Mouse (Mus musculus): ENCODE measurements around the gene Mtmr2. TPM values are rescaled to one million over a fixed set of nuclear protein-coding genes. Genes with fewer than 3 reads are reported as not detected.
"Not testable (repeated sequence)": the region's sequence is repeated elsewhere in the genome, so short reads cannot be mapped to it uniquely, and the experiment has no call there.

Gene Mtmr2
- 86.5 and 87.7 TPM in 2 replicates for polyA plus RNA-seq (2015; fragmentation: Nextera tagmentation; extraction: Ambion mirVana)

GRCm38 (mm10) chr9:13748404-13748797, at the start of gene Mtmr2:
Gene Mtmr2, plus strand, starts transcription at chr9:13748410.
- Histone ChIP-seq H3K27ac (peak within 1 kb of the TSS; percentile 96), H3K9me3 (replicated peaks) (no peaks in the 10 kb centered on the region), H3K4me1 (peaks cover 12% of the 10 kb centered on the region; the same call in 1 of the 2 replicates), H3K36me3 (no peaks in the 10 kb centered on the region), H3K9ac (peak within 1 kb of the TSS; percentile 100), H3K27me3 (no peaks in the 10 kb centered on the region), H3K4me2 (peak within 1 kb of the TSS; percentile 61), H3K4me3 (replicated peaks) (peak within 1 kb of the TSS; percentile 96)
- ATAC-seq (replicated peaks; ENCODE audit: low FRiP score), result no peak
- 53% methylated on average over 2 of the region's 2 CpGs for WGBS

GRCm38 (mm10) chr9:13699061-13699780, 49.0 kb upstream of the Mtmr2 start:
- H3K4me1 ChIP-seq, result no peaks in the 10 kb centered on the region
- no peak for ATAC-seq (replicated peaks; ENCODE audit: low FRiP score)
- H3K9ac ChIP-seq, result no peak overlapping the region
- no peak overlapping the region for H3K27ac ChIP-seq
- H3K9me3 ChIP-seq (replicated peaks), result no peaks in the 10 kb centered on the region
- no peak overlapping the region for H3K4me3 ChIP-seq (replicated peaks)
- no peak overlapping the region for H3K4me2 ChIP-seq
- H3K27me3 ChIP-seq, result no peaks in the 10 kb centered on the region
- 42% methylated on average over 14 of the region's 14 CpGs for WGBS
- peaks cover 13% of the 10 kb centered on the region for H3K36me3 ChIP-seq

- H3K4me2 ChIP-seq, result no peak overlapping the region
- H3K27me3 ChIP-seq, result no peaks in the 10 kb centered on the region
- WGBS, result 59% methylated on average over 5 of the region's 5 CpGs
- H3K36me3 ChIP-seq, result peaks cover 13% of the 10 kb centered on the region
- no peaks in the 10 kb centered on the region for H3K4me1 ChIP-seq
- no peaks in the 10 kb centered on the region for H3K9me3 ChIP-seq (replicated peaks)
- no peak overlapping the region for H3K9ac ChIP-seq
- no peak overlapping the region for H3K27ac ChIP-seq
- no peak overlapping the region for H3K4me3 ChIP-seq (replicated peaks)
- ATAC-seq (replicated peaks; ENCODE audit: low FRiP score), result no peak
Measured at GRCm38 (mm10) chr9:13699781-13700116, 48.5 kb upstream of the Mtmr2 start.

- Histone ChIP-seq H3K9ac (no peak overlapping the region), H3K27ac (no peak overlapping the region), H3K4me1 (no peaks in the 10 kb centered on the region), H3K4me3 (replicated peaks) (no peak overlapping the region), H3K36me3 (peaks cover 27% of the 10 kb centered on the region), H3K27me3 (no peaks in the 10 kb centered on the region), H3K4me2 (no peak overlapping the region), H3K9me3 (replicated peaks) (no peaks in the 10 kb centered on the region)
- 90% methylated on average over 12 of the region's 12 CpGs for WGBS
- ATAC-seq (replicated peaks; ENCODE audit: low FRiP score), result no peak
Measured at GRCm38 (mm10) chr9:13701773-13702172, 46.4 kb upstream of the Mtmr2 start.

- Histone ChIP-seq H3K27me3 (no peaks in the 10 kb centered on the region), H3K9ac (no peak overlapping the region), H3K36me3 (peaks cover 27% of the 10 kb centered on the region), H3K4me3 (replicated peaks) (no peak overlapping the region), H3K4me1 (no peaks in the 10 kb centered on the region), H3K27ac (no peak overlapping the region), H3K9me3 (replicated peaks) (no peaks in the 10 kb centered on the region), H3K4me2 (no peak overlapping the region)
- no peak for ATAC-seq (replicated peaks; ENCODE audit: low FRiP score)
- WGBS, result 88% methylated on average over 2 of the region's 2 CpGs
Measured at GRCm38 (mm10) chr9:13703100-13703499, 45.1 kb upstream of the Mtmr2 start.

- Histone ChIP-seq H3K4me2 (no peak overlapping the region), H3K9me3 (replicated peaks) (no peaks in the 10 kb centered on the region), H3K27me3 (no peaks in the 10 kb centered on the region), H3K9ac (no peak overlapping the region), H3K27ac (no peak overlapping the region), H3K4me1 (no peaks in the 10 kb centered on the region), H3K4me3 (replicated peaks) (no peak overlapping the region), H3K36me3 (peaks cover 27% of the 10 kb centered on the region)
- WGBS, result 69% methylated on average over 4 of the region's 4 CpGs
- no peak for ATAC-seq (replicated peaks; ENCODE audit: low FRiP score)
Measured at GRCm38 (mm10) chr9:13704917-13705316, 43.3 kb upstream of the Mtmr2 start.

GRCm38 (mm10) chr9:13707066-13707555, 41.1 kb upstream of the Mtmr2 start:
- H3K4me1 ChIP-seq, result no peaks in the 10 kb centered on the region
- H3K4me3 ChIP-seq (replicated peaks), result no peak overlapping the region
- H3K27ac ChIP-seq, result no peak overlapping the region
- H3K27me3 ChIP-seq, result no peaks in the 10 kb centered on the region
- no peak overlapping the region for H3K4me2 ChIP-seq
- 38% methylated on average over 3 of the region's 3 CpGs for WGBS
- H3K9me3 ChIP-seq (replicated peaks), result no peaks in the 10 kb centered on the region
- H3K9ac ChIP-seq, result no peak overlapping the region
- H3K36me3 ChIP-seq, result peaks cover 25% of the 10 kb centered on the region
- ATAC-seq (replicated peaks; ENCODE audit: low FRiP score), result no peak

GRCm38 (mm10) chr9:13709436-13709835, 38.8 kb upstream of the Mtmr2 start:
- no peak overlapping the region for H3K4me3 ChIP-seq (replicated peaks)
- H3K36me3 ChIP-seq, result peaks cover 14% of the 10 kb centered on the region
- no peaks in the 10 kb centered on the region for H3K9me3 ChIP-seq (replicated peaks)
- 83% methylated on average over 5 of the region's 5 CpGs for WGBS
- no peaks in the 10 kb centered on the region for H3K27me3 ChIP-seq
- H3K9ac ChIP-seq, result no peak overlapping the region
- ATAC-seq (replicated peaks; ENCODE audit: low FRiP score), result no peak
- no peak overlapping the region for H3K4me2 ChIP-seq
- no peaks in the 10 kb centered on the region for H3K4me1 ChIP-seq
- no peak overlapping the region for H3K27ac ChIP-seq

GRCm38 (mm10) chr9:13715891-13716290, 32.3 kb upstream of the Mtmr2 start:
- H3K27ac ChIP-seq; H3K36me3 ChIP-seq; H3K9me3 ChIP-seq (replicated peaks); H3K27me3 ChIP-seq; H3K9ac ChIP-seq; H3K4me3 ChIP-seq (replicated peaks); H3K4me1 ChIP-seq; ATAC-seq (replicated peaks; ENCODE audit: low FRiP score): not testable (repeated sequence)
- peak overlapping the region; percentile 44 for H3K4me2 ChIP-seq
- WGBS, result 67% methylated on average over 2 of the region's 2 CpGs

GRCm38 (mm10) chr9:13716316-13717099, 31.7 kb upstream of the Mtmr2 start:
- H3K27me3 ChIP-seq, result no peaks in the 10 kb centered on the region
- no peak overlapping the region for H3K4me3 ChIP-seq (replicated peaks)
- peak overlapping the region; percentile 44 for H3K4me2 ChIP-seq
- no peak overlapping the region for H3K27ac ChIP-seq
- peak; percentile 80 for ATAC-seq (replicated peaks; ENCODE audit: low FRiP score)
- H3K36me3 ChIP-seq, result no peaks in the 10 kb centered on the region
- WGBS, result 26% methylated on average over 8 of the region's 8 CpGs
- no peaks in the 10 kb centered on the region for H3K9me3 ChIP-seq (replicated peaks)
- H3K9ac ChIP-seq, result no peak overlapping the region
- 0 out of 2 replicates have a peak, but pooled peaks cover 2% of the 10 kb centered on the region for H3K4me1 ChIP-seq

- Histone ChIP-seq H3K9me3 (replicated peaks) (no peaks in the 10 kb centered on the region), H3K4me2 (peak overlapping the region; percentile 61), H3K4me1 (peaks cover 12% of the 10 kb centered on the region; the same call in 1 of the 2 replicates), H3K27ac (peak overlapping the region; percentile 96), H3K9ac (peak overlapping the region; percentile 100), H3K4me3 (replicated peaks) (peak overlapping the region; percentile 96), H3K36me3 (peaks cover 5% of the 10 kb centered on the region; the same call in 1 of the 2 replicates), H3K27me3 (no peaks in the 10 kb centered on the region)
- ATAC-seq (replicated peaks; ENCODE audit: low FRiP score), result peak; percentile 99
- WGBS, result under 1% methylated on average over 57 of the region's 60 CpGs
Measured at GRCm38 (mm10) chr9:13748798-13749674, 826 bp downstream of the Mtmr2 start.

Measured in kidney, embryonic 15.5 days (tissue).